Mouse (Mus musculus): ENCODE results near the gene Lrp6. TPM values are rescaled to one million over a fixed set of nuclear protein-coding genes. Genes with fewer than 3 reads are reported as not detected.

Gene Lrp6
- 15.8 and 22.8 TPM in 2 replicates for polyA plus RNA-seq (2012; ENCODE audit: low replicate concordance)

DNA sequence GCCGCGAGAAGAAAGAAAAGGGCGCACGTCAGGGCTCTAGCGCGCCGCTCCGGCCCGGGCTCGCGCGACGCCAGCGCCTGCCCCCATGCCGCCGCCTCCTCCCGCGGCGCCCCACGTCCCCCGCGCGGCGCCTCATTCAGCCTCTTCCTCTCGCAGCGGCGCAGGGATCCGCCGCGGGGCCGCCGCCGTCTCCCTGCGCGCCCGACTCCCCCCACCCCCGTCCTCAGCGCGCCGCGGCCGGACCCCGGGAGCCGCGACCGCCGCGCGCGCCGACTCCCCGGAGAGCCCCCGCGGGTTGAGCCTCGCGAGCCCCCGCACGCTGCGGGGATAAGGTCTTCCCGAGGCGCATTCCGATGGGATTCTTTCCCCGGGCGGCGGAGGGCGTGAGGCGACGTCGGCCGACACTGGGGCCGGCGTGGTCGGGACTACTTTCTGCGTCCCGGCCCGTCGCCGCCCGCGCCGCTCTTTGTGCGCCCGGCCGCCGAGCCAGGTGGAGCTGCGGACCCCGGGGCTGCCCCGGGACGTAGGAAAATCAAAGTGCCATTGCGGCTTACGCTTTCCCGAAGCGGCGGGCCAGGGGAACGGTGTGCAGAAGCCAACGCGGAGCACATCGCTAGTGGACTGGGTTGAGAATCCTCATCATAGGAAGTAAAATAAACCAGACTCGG is at the start of gene Lrp6:
Gene Lrp6 (minus strand): TSS at position 148 of the 668 bp plus-strand sequence.

Other genes with a start within 250 kb of the Lrp6 start
- gene Bcl2l14, start 170.6 kb downstream of the Lrp6 start, polyA plus RNA-seq (2012; ENCODE audit: low replicate concordance) = 0.08 and 0.13 TPM in 2 replicates
- gene Mansc1, start 65.5 kb upstream of the Lrp6 start, polyA plus RNA-seq (2012; ENCODE audit: low replicate concordance) = 0.71 and 0.73 TPM in 2 replicates
- gene Borcs5, start 72.5 kb upstream of the Lrp6 start, polyA plus RNA-seq (2012; ENCODE audit: low replicate concordance) = 11.7 and 20.6 TPM in 2 replicates
- 3.4 and 5.8 TPM in 2 replicates for gene Dusp16, start 225.7 kb upstream of the Lrp6 start, polyA plus RNA-seq (2012; ENCODE audit: low replicate concordance)